Mouse (Mus musculus): Measurements from ENCODE around the gene Ankrd10. TPM values are rescaled to one million over a fixed set of nuclear protein-coding genes. Genes with fewer than 3 reads are reported as not detected.

Ankrd10 gene
- total and polyA plus RNA-seq, 2 experiments: 12.3 to 13.5 TPM

DNA sequence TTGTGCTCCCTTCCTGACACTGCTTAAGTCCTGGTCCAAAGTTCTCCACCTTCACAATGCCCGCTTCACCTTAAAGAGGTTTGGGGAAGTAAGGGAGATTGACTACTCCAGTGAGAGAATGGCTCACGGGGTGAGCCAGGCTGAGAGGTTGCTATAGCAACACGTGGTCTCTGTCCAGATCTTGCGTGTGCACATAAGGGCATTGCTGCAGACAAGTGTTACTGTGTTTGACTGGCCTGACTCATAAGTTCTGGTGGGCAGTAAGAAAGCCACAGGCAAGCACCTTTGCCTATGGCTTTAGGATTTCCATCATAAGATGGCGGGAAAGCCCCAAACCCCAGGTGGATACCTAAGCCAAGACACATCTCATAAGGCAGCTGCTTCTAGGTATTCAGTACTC, 71.3 kb downstream of the Ankrd10 start:
- 95% methylated on average over 5 of the region's 5 CpGs for WGBS
- TF ChIP-seq CTCF (IDR thresholded peaks at IDR 0.05; ENCODE audit: low read depth, low read length): no peak
- no peak for TF ChIP-seq POLR2A (IDR thresholded peaks at IDR 0.05; ENCODE audit: extremely low read depth, insufficient read depth, low read length)
- no peak for DNase-seq (ENCODE audit: extremely low read depth, low read depth, low spot score)
- Histone ChIP-seq H3K36me3 (ENCODE audit: control insufficient read depth, insufficient read depth, low read length) (peaks cover 9% of the 10 kb centered on the region; the same call in 1 of the 2 replicates), H3K27me3 (ENCODE audit: control insufficient read depth, insufficient read depth, low read length) (no peaks in the 10 kb centered on the region), H3K27ac (replicated peaks; ENCODE audit: insufficient read depth, low read depth, low read length) (no peak overlapping the region), H3K4me1 (ENCODE audit: control insufficient read depth, insufficient read depth, low read length) (no peaks in the 10 kb centered on the region), H3K79me2 (ENCODE audit: control insufficient read depth, insufficient read depth, low read length) (peaks cover 21% of the 10 kb centered on the region; the same call in 1 of the 2 replicates), H3K9ac (ENCODE audit: low read depth, low read length) (no peak overlapping the region), H3K4me3 (ENCODE audit: insufficient read depth, low read depth, low read length) (no peak overlapping the region)

Other genes starting within 250 kb of the Ankrd10 start
- gene Rab20, start 157.0 kb downstream of the Ankrd10 start, total RNA-seq (2014; rRNA removed): 15.9 and 19.7 TPM in 2 replicates
- gene Rab20, start 157.0 kb downstream of the Ankrd10 start, polyA plus RNA-seq (2012; rRNA removed): 21.2 and 23.0 TPM in 2 replicates
- 84.7 and 94.8 TPM in 2 replicates for gene Naxd, start 138.3 kb downstream of the Ankrd10 start, total RNA-seq (2014; rRNA removed)
- gene Naxd, start 138.3 kb downstream of the Ankrd10 start, polyA plus RNA-seq (2012; rRNA removed): 110 and 112 TPM in 2 replicates
- gene Cars2, start 85.0 kb downstream of the Ankrd10 start, total RNA-seq (2014; rRNA removed): 22.6 and 23.9 TPM in 2 replicates
- gene Cars2, start 85.0 kb downstream of the Ankrd10 start, polyA plus RNA-seq (2012; rRNA removed): 27.0 and 31.2 TPM in 2 replicates
- gene Ing1, start 80.2 kb downstream of the Ankrd10 start, total RNA-seq (2014; rRNA removed): 5.8 and 9.5 TPM in 2 replicates
- gene Ing1, start 80.2 kb downstream of the Ankrd10 start, polyA plus RNA-seq (2012; rRNA removed): 5.5 and 6.5 TPM in 2 replicates
- gene 1700016D06Rik, start 65.3 kb upstream of the Ankrd10 start, total RNA-seq (2014; rRNA removed): not detected in 2 replicates
- not detected in 2 replicates for gene 1700016D06Rik, start 65.3 kb upstream of the Ankrd10 start, polyA plus RNA-seq (2012; rRNA removed)
- gene Arhgef7, start 92.0 kb upstream of the Ankrd10 start, total RNA-seq (2014; rRNA removed): 15.8 and 19.3 TPM in 2 replicates
- gene Arhgef7, start 92.0 kb upstream of the Ankrd10 start, polyA plus RNA-seq (2012; rRNA removed): 11.0 and 12.4 TPM in 2 replicates
- gene Tex29, start 204.7 kb upstream of the Ankrd10 start, total RNA-seq (2014; rRNA removed): not detected in 2 replicates
- not detected in 2 replicates for gene Tex29, start 204.7 kb upstream of the Ankrd10 start, polyA plus RNA-seq (2012; rRNA removed)

All from liver, adult 2 months (tissue).